Mouse (Mus musculus) leukemia stem cell, adult 10-12 weeks (primary cell): Measurements from ENCODE around the gene Gtpbp2. TPM values are rescaled to one million over a fixed set of nuclear protein-coding genes. Genes with fewer than 3 reads are reported as not detected.

Experiments
- polyA plus RNA-seq: library from polyadenylated mRNA; stranded (reverse); fragments of >175 nt; gene quantifications from 2 replicates; pipeline ENCODE4 v1.2.3, GENCODE M21; 2012; ENCODE audit warnings: low replicate concordance

Gtpbp2 gene
- 96.1 and 260 TPM in 2 replicates for polyA plus RNA-seq

GRCm38 (mm10) chr17:46160686-46161085 lies at the start of gene Gtpbp2:
TSS of gene Gtpbp2 (plus strand) at chr17:46161032.

GRCm38 (mm10) chr17:46143578-46144423 lies 17.0 kb upstream of the Gtpbp2 start, which contains the start of gene Rsph9:
TSS of gene Rsph9 (minus strand) at chr17:46144216.

GRCm38 (mm10) chr17:46152847-46153782 lies 7.7 kb upstream of the Gtpbp2 start, which contains the start of gene Mad2l1bp:
TSS of gene Mad2l1bp (minus strand) at chr17:46153553.

GRCm38 (mm10) chr17:46202421-46203071 lies 41.7 kb downstream of the Gtpbp2 start, which contains the start of the genes Polh and Xpo5:
TSS of gene Polh (minus strand) at chr17:46202645.
TSS of gene Xpo5 (plus strand) at chr17:46202782.

Other genes with a start within 250 kb of the Gtpbp2 start
- 14.5 and 21.1 TPM in 2 replicates for gene Vegfa, start 128.7 kb upstream of the Gtpbp2 start, polyA plus RNA-seq
- 48.8 and 49.1 TPM in 2 replicates for gene Mrps18a, start 50.0 kb upstream of the Gtpbp2 start, polyA plus RNA-seq
- 0.25 TPM in 1 of 2 replicates, not detected in the other for gene Rsph9, start 16.8 kb upstream of the Gtpbp2 start, polyA plus RNA-seq
- gene Mad2l1bp, start 7.5 kb upstream of the Gtpbp2 start, polyA plus RNA-seq: 1.9 and 8.2 TPM in 2 replicates
- 0.54 and 4.1 TPM in 2 replicates for gene Polh, start 41.6 kb downstream of the Gtpbp2 start, polyA plus RNA-seq
- 3.6 and 7.9 TPM in 2 replicates for gene Xpo5, start 41.8 kb downstream of the Gtpbp2 start, polyA plus RNA-seq
- 10.7 and 15.0 TPM in 2 replicates for gene Polr1c, start 87.0 kb downstream of the Gtpbp2 start, polyA plus RNA-seq
- 130 and 184 TPM in 2 replicates for gene Yipf3, start 87.0 kb downstream of the Gtpbp2 start, polyA plus RNA-seq
- gene Lrrc73, start 92.5 kb downstream of the Gtpbp2 start, polyA plus RNA-seq: 1.2 and 2.7 TPM in 2 replicates
- gene Tjap1, start 122.0 kb downstream of the Gtpbp2 start, polyA plus RNA-seq: 75.3 and 89.6 TPM in 2 replicates
- 0.17 TPM in 1 of 2 replicates, not detected in the other for gene Dlk2, start 136.4 kb downstream of the Gtpbp2 start, polyA plus RNA-seq
- gene Abcc10, start 167.3 kb downstream of the Gtpbp2 start, polyA plus RNA-seq: 14.2 and 18.7 TPM in 2 replicates
- 7.3 and 10.6 TPM in 2 replicates for gene Zfp318, start 222.7 kb downstream of the Gtpbp2 start, polyA plus RNA-seq